Mouse (Mus musculus): Measurements from ENCODE around the gene Gm17482. TPM values are rescaled to one million over a fixed set of nuclear protein-coding genes. Genes with fewer than 3 reads are reported as not detected.
"Not testable (repeated sequence)": the region's sequence is repeated elsewhere in the genome, so short reads cannot be mapped to it uniquely, and the experiment has no call there.

The Gm17482 gene
- polyA plus RNA-seq, 1 experiment from 2014 or later = not detected

GRCm38 (mm10) chr6:115240431-115240830 lies 13.3 kb downstream of the Gm17482 start:
- 49% methylated on average over 2 of the region's 2 CpGs for WGBS

GRCm38 (mm10) chr6:115241131-115241699 lies 14.1 kb downstream of the Gm17482 start:
- no peaks in the 10 kb centered on the region for H3K36me3 ChIP-seq (ENCODE audit: control insufficient read depth, insufficient read depth, low read length)
- DNase-seq (ENCODE audit: low spot score) (peak; percentile 38), ATAC-seq (replicated peaks; ENCODE audit: low FRiP score, low TSS enrichment, low read depth) (no peak)
- no peak overlapping the region for H3K27ac ChIP-seq (ENCODE audit: low read depth)
- no peaks in the 10 kb centered on the region for H3K4me1 ChIP-seq (replicated peaks; ENCODE audit: control insufficient read depth, insufficient read depth, low read length)
- no peaks in the 10 kb centered on the region for H3K27me3 ChIP-seq (replicated peaks; ENCODE audit: control insufficient read depth, insufficient read depth, low read length)
- H3K9me3 ChIP-seq (ENCODE audit: control insufficient read depth, low read length) = no peaks in the 10 kb centered on the region
- no peak overlapping the region for H3K4me3 ChIP-seq (ENCODE audit: low read depth, low read length)
- no peak overlapping the region for H3K9ac ChIP-seq (ENCODE audit: low read length)
- WGBS = 55% methylated on average over 3 of the region's 3 CpGs
- H3K4me2 ChIP-seq (ENCODE audit: low read length) = no peak overlapping the region

More at GRCm38 (mm10) chr6:115240431-115240830, 13.3 kb downstream of the Gm17482 start:
- not testable (repeated sequence) for H3K9ac ChIP-seq (ENCODE audit: low read length); DNase-seq (ENCODE audit: low spot score); H3K4me1 ChIP-seq (replicated peaks; ENCODE audit: control insufficient read depth, insufficient read depth, low read length); H3K9me3 ChIP-seq (ENCODE audit: control insufficient read depth, low read length); ATAC-seq (replicated peaks; ENCODE audit: low FRiP score, low TSS enrichment, low read depth); H3K4me2 ChIP-seq (ENCODE audit: low read length); H3K36me3 ChIP-seq (ENCODE audit: control insufficient read depth, insufficient read depth, low read length); H3K27me3 ChIP-seq (replicated peaks; ENCODE audit: control insufficient read depth, insufficient read depth, low read length); H3K27ac ChIP-seq (ENCODE audit: low read depth); H3K4me3 ChIP-seq (ENCODE audit: low read depth, low read length)

GRCm38 (mm10) chr6:115241939-115242338 lies 14.8 kb downstream of the Gm17482 start:
- ATAC-seq (replicated peaks; ENCODE audit: low FRiP score, low TSS enrichment, low read depth) (no peak), DNase-seq (ENCODE audit: low spot score) (peak; percentile 35)
- H3K4me3 ChIP-seq (ENCODE audit: low read depth, low read length) = no peak overlapping the region
- H3K9me3 ChIP-seq (ENCODE audit: control insufficient read depth, low read length) = no peaks in the 10 kb centered on the region
- WGBS = 91% methylated on average over 3 of the region's 3 CpGs
- no peaks in the 10 kb centered on the region for H3K27me3 ChIP-seq (replicated peaks; ENCODE audit: control insufficient read depth, insufficient read depth, low read length)
- H3K9ac ChIP-seq (ENCODE audit: low read length) = no peak overlapping the region
- H3K4me1 ChIP-seq (replicated peaks; ENCODE audit: control insufficient read depth, insufficient read depth, low read length) = no peaks in the 10 kb centered on the region
- no peak overlapping the region for H3K4me2 ChIP-seq (ENCODE audit: low read length)
- H3K27ac ChIP-seq (ENCODE audit: low read depth) = no peak overlapping the region
- no peaks in the 10 kb centered on the region for H3K36me3 ChIP-seq (ENCODE audit: control insufficient read depth, insufficient read depth, low read length)

GRCm38 (mm10) chr6:115244222-115244621 lies 17.1 kb downstream of the Gm17482 start:
- Histone ChIP-seq H3K9ac (ENCODE audit: low read length) (no peak overlapping the region), H3K4me2 (ENCODE audit: low read length) (no peak overlapping the region), H3K27ac (ENCODE audit: low read depth) (no peak overlapping the region), H3K9me3 (ENCODE audit: control insufficient read depth, low read length) (no peaks in the 10 kb centered on the region), H3K4me1 (replicated peaks; ENCODE audit: control insufficient read depth, insufficient read depth, low read length) (no peaks in the 10 kb centered on the region), H3K36me3 (ENCODE audit: control insufficient read depth, insufficient read depth, low read length) (no peaks in the 10 kb centered on the region), H3K27me3 (replicated peaks; ENCODE audit: control insufficient read depth, insufficient read depth, low read length) (no peaks in the 10 kb centered on the region), H3K4me3 (ENCODE audit: low read depth, low read length) (no peak overlapping the region)
- 76% methylated on average over 2 of the region's 2 CpGs for WGBS
- ATAC-seq (replicated peaks; ENCODE audit: low FRiP score, low TSS enrichment, low read depth) (no peak), DNase-seq (ENCODE audit: low spot score) (peak; percentile 9)

- WGBS = 70% methylated on average over 3 of the region's 3 CpGs
- Histone ChIP-seq H3K9ac (ENCODE audit: low read length) (no peak overlapping the region), H3K4me3 (ENCODE audit: low read depth, low read length) (no peak overlapping the region), H3K36me3 (ENCODE audit: control insufficient read depth, insufficient read depth, low read length) (no peaks in the 10 kb centered on the region), H3K27ac (ENCODE audit: low read depth) (no peak overlapping the region), H3K27me3 (replicated peaks; ENCODE audit: control insufficient read depth, insufficient read depth, low read length) (no peaks in the 10 kb centered on the region), H3K4me1 (replicated peaks; ENCODE audit: control insufficient read depth, insufficient read depth, low read length) (no peaks in the 10 kb centered on the region), H3K4me2 (ENCODE audit: low read length) (no peak overlapping the region), H3K9me3 (ENCODE audit: control insufficient read depth, low read length) (no peaks in the 10 kb centered on the region)
- ATAC-seq (replicated peaks; ENCODE audit: low FRiP score, low TSS enrichment, low read depth) (no peak), DNase-seq (ENCODE audit: low spot score) (no peak)
These were observed 18.4 kb downstream of the Gm17482 start for GRCm38 (mm10) chr6:115245500-115246058.

GRCm38 (mm10) chr6:115251531-115251985 lies 24.4 kb downstream of the Gm17482 start:
- DNase-seq (ENCODE audit: low spot score) = peak; percentile 56
- 4% methylated on average over 13 of the region's 13 CpGs for WGBS
- no peak overlapping the region for H3K9ac ChIP-seq (ENCODE audit: low read length)

GRCm38 (mm10) chr6:115252099-115252873 lies 25.1 kb downstream of the Gm17482 start, which contains the start of gene Timp4:
Timp4 (minus strand) TSS chr6:115252205.
- peak within 1 kb of the TSS; percentile 42 for H3K4me2 ChIP-seq (ENCODE audit: low read length)
- no peak within 1 kb of the TSS for H3K27ac ChIP-seq (ENCODE audit: low read depth)
- H3K9ac ChIP-seq (ENCODE audit: low read length) = no peak within 1 kb of the TSS
- H3K36me3 ChIP-seq (ENCODE audit: control insufficient read depth, insufficient read depth, low read length) = no peaks in the 10 kb centered on the region
- no peak for DNase-seq (ENCODE audit: low spot score)
- H3K27me3 ChIP-seq (replicated peaks; ENCODE audit: control insufficient read depth, insufficient read depth, low read length) = no peaks in the 10 kb centered on the region
- H3K4me1 ChIP-seq (replicated peaks; ENCODE audit: control insufficient read depth, insufficient read depth, low read length) = peaks cover 9% of the 10 kb centered on the region
- no peaks in the 10 kb centered on the region for H3K9me3 ChIP-seq (ENCODE audit: control insufficient read depth, low read length)
- no peak for ATAC-seq (replicated peaks; ENCODE audit: low FRiP score, low TSS enrichment, low read depth)
- 44% methylated on average over 7 of the region's 10 CpGs for WGBS
- peak within 1 kb of the TSS; percentile 14 for H3K4me3 ChIP-seq (ENCODE audit: low read depth, low read length)

More at GRCm38 (mm10) chr6:115251531-115251985, 24.4 kb downstream of the Gm17482 start:
- ATAC-seq (replicated peaks; ENCODE audit: low FRiP score, low TSS enrichment, low read depth) = 0 out of 2 replicates have a peak, but pooled peaks have one; percentile 19
- Histone ChIP-seq H3K4me1 (replicated peaks; ENCODE audit: control insufficient read depth, insufficient read depth, low read length) (peaks cover 9% of the 10 kb centered on the region), H3K27me3 (replicated peaks; ENCODE audit: control insufficient read depth, insufficient read depth, low read length) (no peaks in the 10 kb centered on the region), H3K27ac (ENCODE audit: low read depth) (no peak overlapping the region), H3K36me3 (ENCODE audit: control insufficient read depth, insufficient read depth, low read length) (no peaks in the 10 kb centered on the region), H3K4me3 (ENCODE audit: low read depth, low read length) (peak overlapping the region; percentile 14), H3K4me2 (ENCODE audit: low read length) (peak overlapping the region; percentile 42), H3K9me3 (ENCODE audit: control insufficient read depth, low read length) (no peaks in the 10 kb centered on the region)

- Histone ChIP-seq H3K9me3 (ENCODE audit: control insufficient read depth, low read length) (no peaks in the 10 kb centered on the region), H3K4me2 (ENCODE audit: low read length) (no peak overlapping the region), H3K4me1 (replicated peaks; ENCODE audit: control insufficient read depth, insufficient read depth, low read length) (peaks cover 9% of the 10 kb centered on the region), H3K27ac (ENCODE audit: low read depth) (no peak overlapping the region), H3K4me3 (ENCODE audit: low read depth, low read length) (no peak overlapping the region), H3K36me3 (ENCODE audit: control insufficient read depth, insufficient read depth, low read length) (no peaks in the 10 kb centered on the region), H3K27me3 (replicated peaks; ENCODE audit: control insufficient read depth, insufficient read depth, low read length) (no peaks in the 10 kb centered on the region), H3K9ac (ENCODE audit: low read length) (no peak overlapping the region)
- ATAC-seq (replicated peaks; ENCODE audit: low FRiP score, low TSS enrichment, low read depth) (no peak), DNase-seq (ENCODE audit: low spot score) (no peak)
- WGBS = 75% methylated on average over 3 of the region's 3 CpGs
These were observed 28.0 kb downstream of the Gm17482 start for GRCm38 (mm10) chr6:115255171-115255570.

Measured in intestine, embryonic 14.5 days (tissue).